Mouse (Mus musculus) lung, embryonic 15.5 days (tissue): ENCODE data around the gene Mapk3. TPM values are rescaled to one million over a fixed set of nuclear protein-coding genes. Genes with fewer than 3 reads are reported as not detected.
A peak's percentile ranks its signal among the peaks of the same experiment; 100 is the strongest.

Experiments used
- ATAC-seq: fragments of 200-750 bp; cut with Nextera tagmentation; 2 replicates; pipeline ENCODE4 v1.8.0; 2017; ENCODE audit warnings: moderate number of reproducible peaks, borderline replicate concordance; ENCODE audit not compliant: low FRiP score, low TSS enrichment; ENCODE audit errors: extremely low read depth
- H3K27ac ChIP-seq: fragments of 300-500 bp; sonication (generic); 2 replicates; pipeline ENCODE4 v1.5.1; 2015; ENCODE audit warnings: moderate library complexity, mild to moderate bottlenecking, inconsistent platforms
- H3K27me3 ChIP-seq: fragments of 300-500 bp; sonication (generic); 2 replicates; pipeline ENCODE4 v1.6.1; 2015; ENCODE audit warnings: inconsistent platforms
- H3K36me3 ChIP-seq: fragments of 300-500 bp; sonication (generic); 2 replicates; pipeline ENCODE4 v1.6.1; 2015; ENCODE audit warnings: inconsistent platforms
- H3K4me1 ChIP-seq: fragments of 300-500 bp; sonication (generic); 2 replicates; pipeline ENCODE4 v1.6.1; 2015; ENCODE audit warnings: inconsistent platforms
- H3K4me2 ChIP-seq: fragments of 300-500 bp; sonication (generic); 2 replicates; pipeline ENCODE4 v1.6.1; 2015; ENCODE audit warnings: inconsistent platforms, mild to moderate bottlenecking, moderate library complexity
- H3K4me3 ChIP-seq: fragments of 300-500 bp; sonication (generic); 2 replicates; pipeline ENCODE4 v1.5.1; 2015; ENCODE audit warnings: mild to moderate bottlenecking, inconsistent platforms
- H3K9ac ChIP-seq: fragments of 300-500 bp; sonication (generic); 2 replicates; pipeline ENCODE4 v1.6.1; 2015; ENCODE audit warnings: inconsistent platforms
- H3K9me3 ChIP-seq: fragments of 300-500 bp; sonication (generic); 2 replicates; pipeline ENCODE4 v1.6.1; 2016; ENCODE audit warnings: inconsistent platforms
- WGBS: fragments of 180-500 bp; shearing (Covaris S2); methylation state at CpG from one replicate; pipeline ENCODE4 v1.1.7; 2015; 5-methylcytosine and 5-hydroxymethylcytosine counted together
- polyA plus RNA-seq: library from polyadenylated mRNA; unstranded; fragments of >200 nt; fragmentation: Nextera tagmentation; extraction: Ambion mirVana; gene quantifications from 2 replicates; pipeline ENCODE4 v1.2.1, GENCODE M21; 2015

Gene Mapk3
- polyA plus RNA-seq, 1 experiment from 2014 or later: 135 TPM

GRCm38 (mm10) chr7:126809723-126810369 lies 50.4 kb downstream of the Mapk3 start:
- WGBS: 50% methylated on average over 5 of the region's 5 CpGs
- no peaks in the 10 kb centered on the region for H3K9me3 ChIP-seq

More at GRCm38 (mm10) chr7:126809723-126810369, 50.4 kb downstream of the Mapk3 start:
- Histone ChIP-seq H3K9ac (peak overlapping the region; percentile 53; the same call in 1 of the 2 replicates), H3K4me3 (peak overlapping the region; percentile 53; the same call in 1 of the 2 replicates), H3K4me1 (peaks cover 29% of the 10 kb centered on the region), H3K36me3 (peaks cover 4% of the 10 kb centered on the region; the same call in 1 of the 2 replicates), H3K27ac (peak overlapping the region; percentile 70; the same call in 1 of the 2 replicates), H3K4me2 (peak overlapping the region; percentile 84), H3K27me3 (no peaks in the 10 kb centered on the region)
- no peak for ATAC-seq

Other genes with a start within 250 kb of the Mapk3 start
- gene Eif3c, start 193.2 kb upstream of the Mapk3 start, polyA plus RNA-seq: 176 and 186 TPM in 2 replicates
- 1.1 and 1.5 TPM in 2 replicates for gene Apobr, start 174.7 kb upstream of the Mapk3 start, polyA plus RNA-seq
- gene Cln3, start 173.8 kb upstream of the Mapk3 start, polyA plus RNA-seq: 27.7 and 27.9 TPM in 2 replicates
- gene Il27, start 164.7 kb upstream of the Mapk3 start, polyA plus RNA-seq: not detected in 2 replicates
- 23.4 and 30.0 TPM in 2 replicates for gene Nupr1, start 128.7 kb upstream of the Mapk3 start, polyA plus RNA-seq
- gene Sgf29, start 110.3 kb upstream of the Mapk3 start, polyA plus RNA-seq: 47.3 and 54.9 TPM in 2 replicates
- gene Sult1a1, start 83.2 kb upstream of the Mapk3 start, polyA plus RNA-seq: 5.9 and 6.8 TPM in 2 replicates
- gene Bola2, start 64.2 kb upstream of the Mapk3 start, polyA plus RNA-seq: 105 and 119 TPM in 2 replicates
- 9.9 and 11.5 TPM in 2 replicates for gene Slx1b, start 63.8 kb upstream of the Mapk3 start, polyA plus RNA-seq
- 36.0 and 58.1 TPM in 2 replicates for gene Coro1a, start 51.8 kb upstream of the Mapk3 start, polyA plus RNA-seq
- 2.5 and 2.8 TPM in 2 replicates for gene Gdpd3, start 6.7 kb downstream of the Mapk3 start, polyA plus RNA-seq
- 90.3 and 96.2 TPM in 2 replicates for gene Ypel3, start 17.4 kb downstream of the Mapk3 start, polyA plus RNA-seq
- 0.26 and 0.51 TPM in 2 replicates for gene Tbx6, start 21.9 kb downstream of the Mapk3 start, polyA plus RNA-seq
- 260 and 262 TPM in 2 replicates for gene Ppp4c, start 32.9 kb downstream of the Mapk3 start, polyA plus RNA-seq
- gene Fam57b, start 38.1 kb downstream of the Mapk3 start, polyA plus RNA-seq: 0.10 and 0.19 TPM in 2 replicates
- not detected in 2 replicates for gene 4930451I11Rik, start 72.0 kb downstream of the Mapk3 start, polyA plus RNA-seq
- gene Doc2a, start 87.8 kb downstream of the Mapk3 start, polyA plus RNA-seq: 0.81 and 1.1 TPM in 2 replicates
- 31.6 and 34.4 TPM in 2 replicates for gene Hirip3, start 102.4 kb downstream of the Mapk3 start, polyA plus RNA-seq
- 76.6 and 78.3 TPM in 2 replicates for gene Ino80e, start 102.8 kb downstream of the Mapk3 start, polyA plus RNA-seq
- gene Taok2, start 125.1 kb downstream of the Mapk3 start, polyA plus RNA-seq: 48.0 and 55.0 TPM in 2 replicates
- gene Tmem219, start 163.3 kb downstream of the Mapk3 start, polyA plus RNA-seq: 31.6 and 32.9 TPM in 2 replicates
- gene Kctd13, start 169.3 kb downstream of the Mapk3 start, polyA plus RNA-seq: 13.6 and 15.0 TPM in 2 replicates
- 0.09 TPM in 1 of 2 replicates, not detected in the other for gene Asphd1, start 190.0 kb downstream of the Mapk3 start, polyA plus RNA-seq
- gene Sez6l2, start 191.0 kb downstream of the Mapk3 start, polyA plus RNA-seq: 0.16 and 0.89 TPM in 2 replicates
- 110 and 117 TPM in 2 replicates for gene Cdipt, start 216.3 kb downstream of the Mapk3 start, polyA plus RNA-seq
- gene Cdiptos, start 216.5 kb downstream of the Mapk3 start, polyA plus RNA-seq: 1.3 and 2.1 TPM in 2 replicates